Mouse (Mus musculus) neural tube, embryonic 13.5 days (tissue): ENCODE results near the gene Aacs. TPM values are rescaled to one million over a fixed set of nuclear protein-coding genes. Genes with fewer than 3 reads are reported as not detected.

Experiments used
- ATAC-seq: fragments of 200-750 bp; cut with Nextera tagmentation; 2 replicates; pipeline ENCODE4 v1.8.0; 2017; ENCODE audit warnings: low read depth, mild to moderate bottlenecking, moderate TSS enrichment, moderate library complexity
- H3K27ac ChIP-seq: fragments of 300-500 bp; sonication (generic); replicated peaks from 2 replicates; pipeline ENCODE4 v1.5.1; 2015; ENCODE audit warnings: moderate library complexity, mild to moderate bottlenecking, inconsistent platforms
- H3K27me3 ChIP-seq: fragments of 300-500 bp; sonication (generic); 2 replicates; pipeline ENCODE4 v1.6.1; 2015; ENCODE audit warnings: mild to moderate bottlenecking, inconsistent platforms
- H3K36me3 ChIP-seq: fragments of 300-500 bp; sonication (generic); 2 replicates; pipeline ENCODE4 v1.6.1; 2015; ENCODE audit warnings: mild to moderate bottlenecking, inconsistent platforms
- H3K4me1 ChIP-seq: fragments of 300-500 bp; sonication (generic); replicated peaks from 2 replicates; pipeline ENCODE4 v1.6.1; 2015; ENCODE audit warnings: inconsistent platforms
- H3K4me2 ChIP-seq: fragments of 300-500 bp; sonication (generic); 2 replicates; pipeline ENCODE4 v1.6.1; 2015; ENCODE audit warnings: inconsistent platforms, mild to moderate bottlenecking, moderate library complexity
- H3K4me3 ChIP-seq: fragments of 300-500 bp; sonication (generic); 2 replicates; pipeline ENCODE4 v1.5.1; 2015; ENCODE audit warnings: mild to moderate bottlenecking, inconsistent platforms
- H3K9ac ChIP-seq: fragments of 300-500 bp; sonication (generic); 2 replicates; pipeline ENCODE4 v1.6.1; 2015; ENCODE audit warnings: moderate library complexity, mild to moderate bottlenecking, inconsistent platforms
- H3K9me3 ChIP-seq: fragments of 300-500 bp; sonication (generic); 2 replicates; pipeline ENCODE4 v1.6.1; 2016; ENCODE audit warnings: inconsistent platforms
- WGBS: fragments of 180-500 bp; shearing (Covaris S2); methylation state at CpG from one replicate; pipeline ENCODE4 v1.1.7; 2015; 5-methylcytosine and 5-hydroxymethylcytosine counted together
- polyA plus RNA-seq: library from polyadenylated mRNA; unstranded; fragments of >200 nt; fragmentation: Nextera tagmentation; extraction: Ambion mirVana; gene quantifications from 2 replicates; pipeline ENCODE4 v1.2.1, GENCODE M21; 2015

Gene Aacs
- polyA plus RNA-seq, 1 experiment from 2014 or later = 69.2 TPM

GRCm38 (mm10) chr5:125470713-125471112 is 4.9 kb upstream of the Aacs start:
- Histone ChIP-seq H3K27ac (no peak overlapping the region), H3K4me1 (0 out of 2 replicates have a peak, but pooled peaks cover 4% of the 10 kb centered on the region), H3K9me3 (no peaks in the 10 kb centered on the region), H3K36me3 (no peaks in the 10 kb centered on the region), H3K9ac (no peak overlapping the region), H3K27me3 (no peaks in the 10 kb centered on the region), H3K4me2 (no peak overlapping the region), H3K4me3 (no peak overlapping the region)
- 87% methylated on average over 4 of the region's 4 CpGs for WGBS
- ATAC-seq = no peak

- no peak for ATAC-seq
- H3K4me2 ChIP-seq = no peak overlapping the region
- no peak overlapping the region for H3K9ac ChIP-seq
- no peak overlapping the region for H3K4me3 ChIP-seq
- no peaks in the 10 kb centered on the region for H3K36me3 ChIP-seq
- no peaks in the 10 kb centered on the region for H3K9me3 ChIP-seq
- peaks cover 23% of the 10 kb centered on the region for H3K4me1 ChIP-seq
- H3K27me3 ChIP-seq = no peaks in the 10 kb centered on the region
- no peak overlapping the region for H3K27ac ChIP-seq
- WGBS = 83% methylated on average over 9 of the region's 9 CpGs
Observed at GRCm38 (mm10) chr5:125472796-125473475, 2.7 kb upstream of the Aacs start.

GRCm38 (mm10) chr5:125475030-125475429 is 584 bp upstream of the Aacs start:
- H3K27me3 ChIP-seq = no peaks in the 10 kb centered on the region
- peak overlapping the region; percentile 82 for H3K4me3 ChIP-seq
- WGBS = 56% methylated on average over 12 of the region's 12 CpGs
- no peaks in the 10 kb centered on the region for H3K9me3 ChIP-seq
- H3K4me1 ChIP-seq = peaks cover 38% of the 10 kb centered on the region
- H3K4me2 ChIP-seq = peak overlapping the region; percentile 90
- no peak overlapping the region for H3K27ac ChIP-seq
- 0 out of 2 replicates have a peak, but pooled peaks cover 8% of the 10 kb centered on the region for H3K36me3 ChIP-seq
- peak; percentile 2; the same call in 1 of the 2 replicates for ATAC-seq
- H3K9ac ChIP-seq = no peak overlapping the region

GRCm38 (mm10) chr5:125476286-125476625 is 642 bp downstream of the Aacs start:
- peak; percentile 66 for ATAC-seq

GRCm38 (mm10) chr5:125476799-125477198 is 1.2 kb downstream of the Aacs start:
- Histone ChIP-seq H3K4me1 (peaks cover 45% of the 10 kb centered on the region), H3K4me2 (peak overlapping the region; percentile 90), H3K27me3 (no peaks in the 10 kb centered on the region), H3K4me3 (peak overlapping the region; percentile 82), H3K9ac (peak overlapping the region; percentile 84), H3K27ac (no peak overlapping the region), H3K36me3 (0 out of 2 replicates have a peak, but pooled peaks cover 8% of the 10 kb centered on the region), H3K9me3 (no peaks in the 10 kb centered on the region)
- 67% methylated on average over 7 of the region's 7 CpGs for WGBS
- no peak for ATAC-seq

More at GRCm38 (mm10) chr5:125476286-125476625, 642 bp downstream of the Aacs start:
- H3K9me3 ChIP-seq = no peaks in the 10 kb centered on the region
- peak overlapping the region; percentile 84 for H3K9ac ChIP-seq
- H3K4me3 ChIP-seq = peak overlapping the region; percentile 82
- H3K36me3 ChIP-seq = 0 out of 2 replicates have a peak, but pooled peaks cover 8% of the 10 kb centered on the region
- no peaks in the 10 kb centered on the region for H3K27me3 ChIP-seq
- H3K4me1 ChIP-seq = peaks cover 45% of the 10 kb centered on the region
- WGBS = 16% methylated on average over 5 of the region's 5 CpGs
- H3K27ac ChIP-seq = peak overlapping the region; percentile 84
- H3K4me2 ChIP-seq = peak overlapping the region; percentile 90

GRCm38 (mm10) chr5:125477533-125477932 is 1.9 kb downstream of the Aacs start:
- no peaks in the 10 kb centered on the region for H3K27me3 ChIP-seq
- ATAC-seq = no peak
- no peaks in the 10 kb centered on the region for H3K9me3 ChIP-seq
- peak overlapping the region; percentile 82 for H3K4me3 ChIP-seq
- H3K27ac ChIP-seq = no peak overlapping the region
- H3K4me1 ChIP-seq = peaks cover 45% of the 10 kb centered on the region
- H3K9ac ChIP-seq = peak overlapping the region; percentile 84
- H3K4me2 ChIP-seq = peak overlapping the region; percentile 90
- H3K36me3 ChIP-seq = peaks cover 11% of the 10 kb centered on the region
- 65% methylated on average over 7 of the region's 7 CpGs for WGBS

- Histone ChIP-seq H3K4me1 (peaks cover 45% of the 10 kb centered on the region), H3K4me3 (0 out of 2 replicates have a peak overlapping the region, but pooled peaks have one; percentile 82), H3K27ac (no peak overlapping the region), H3K27me3 (no peaks in the 10 kb centered on the region), H3K9ac (peak overlapping the region; percentile 84; the same call in 1 of the 2 replicates), H3K4me2 (peak overlapping the region; percentile 90), H3K36me3 (peaks cover 16% of the 10 kb centered on the region), H3K9me3 (no peaks in the 10 kb centered on the region)
- WGBS = 82% methylated on average over 7 of the region's 7 CpGs
- ATAC-seq = no peak
Observed at GRCm38 (mm10) chr5:125478037-125478436, 2.4 kb downstream of the Aacs start.

GRCm38 (mm10) chr5:125479376-125479775 is 3.8 kb downstream of the Aacs start:
- Histone ChIP-seq H3K4me3 (no peak overlapping the region), H3K4me2 (no peak overlapping the region), H3K27me3 (no peaks in the 10 kb centered on the region), H3K4me1 (peaks cover 45% of the 10 kb centered on the region), H3K9me3 (no peaks in the 10 kb centered on the region), H3K36me3 (peaks cover 26% of the 10 kb centered on the region), H3K9ac (no peak overlapping the region), H3K27ac (no peak overlapping the region)
- 90% methylated on average over 3 of the region's 3 CpGs for WGBS
- ATAC-seq = no peak

GRCm38 (mm10) chr5:125480434-125481231 is 5.0 kb downstream of the Aacs start:
- Histone ChIP-seq H3K4me3 (no peak overlapping the region), H3K9ac (no peak overlapping the region), H3K27ac (no peak overlapping the region), H3K4me1 (peaks cover 41% of the 10 kb centered on the region), H3K36me3 (peaks cover 37% of the 10 kb centered on the region), H3K27me3 (no peaks in the 10 kb centered on the region), H3K9me3 (no peaks in the 10 kb centered on the region), H3K4me2 (no peak overlapping the region)
- 81% methylated on average over 11 of the region's 11 CpGs for WGBS
- ATAC-seq = no peak

- Histone ChIP-seq H3K27ac (no peak overlapping the region), H3K9ac (no peak overlapping the region), H3K36me3 (peaks cover 49% of the 10 kb centered on the region), H3K4me1 (peaks cover 33% of the 10 kb centered on the region), H3K9me3 (no peaks in the 10 kb centered on the region), H3K4me3 (no peak overlapping the region), H3K27me3 (no peaks in the 10 kb centered on the region), H3K4me2 (no peak overlapping the region)
- WGBS = 88% methylated on average over 7 of the region's 7 CpGs
- no peak for ATAC-seq
Observed at GRCm38 (mm10) chr5:125482474-125482873, 6.9 kb downstream of the Aacs start.

GRCm38 (mm10) chr5:125483712-125484611 is 8.3 kb downstream of the Aacs start:
- Histone ChIP-seq H3K27me3 (no peaks in the 10 kb centered on the region), H3K9ac (no peak overlapping the region), H3K4me1 (peaks cover 27% of the 10 kb centered on the region), H3K4me3 (no peak overlapping the region), H3K27ac (no peak overlapping the region), H3K9me3 (no peaks in the 10 kb centered on the region), H3K4me2 (no peak overlapping the region), H3K36me3 (peaks cover 46% of the 10 kb centered on the region)
- 85% methylated on average over 6 of the region's 6 CpGs for WGBS
- ATAC-seq = no peak
